Mouse (Mus musculus) ES-Bruce4 (cell line): ENCODE data around the gene Dnah3. TPM values are rescaled to one million over a fixed set of nuclear protein-coding genes. Genes with fewer than 3 reads are reported as not detected.

ENCODE experiments used
- H3K27ac ChIP-seq: 2 replicates; pipeline ENCODE4 v1.5.1; 2012; ENCODE audit warnings: low read length, inconsistent platforms; ENCODE audit not compliant: insufficient read depth
- H3K27me3 ChIP-seq: 2 replicates; pipeline ENCODE4 v1.6.1; 2012; ENCODE audit warnings: mild to moderate bottlenecking, low read length, inconsistent platforms; ENCODE audit not compliant: control insufficient read depth, poor library complexity, insufficient read depth, severe bottlenecking
- H3K36me3 ChIP-seq: 2 replicates; pipeline ENCODE4 v1.6.1; 2012; ENCODE audit warnings: inconsistent platforms, mild to moderate bottlenecking, low read length, moderate library complexity; ENCODE audit not compliant: control insufficient read depth, poor library complexity, insufficient read depth, severe bottlenecking
- H3K4me1 ChIP-seq: one replicate; pipeline ENCODE4 v1.8.1; 2011; ENCODE audit warnings: low read length; ENCODE audit not compliant: control insufficient read depth, insufficient read depth
- H3K4me3 ChIP-seq: 2 replicates; pipeline ENCODE4 v1.5.1; 2011; ENCODE audit warnings: low read depth, mild to moderate bottlenecking, low read length
- H3K9ac ChIP-seq: 2 replicates; pipeline ENCODE4 v1.6.1; 2012; ENCODE audit warnings: low read depth, mild to moderate bottlenecking, inconsistent platforms; ENCODE audit not compliant: poor library complexity, severe bottlenecking
- H3K9me3 ChIP-seq: replicated peaks from 2 replicates; pipeline ENCODE4 v1.6.1; 2012; ENCODE audit warnings: mild to moderate bottlenecking, low read length, inconsistent platforms; ENCODE audit not compliant: control insufficient read depth, poor library complexity, insufficient read depth, severe bottlenecking
- CTCF ChIP-seq: IDR thresholded peaks from one replicate; pipeline ENCODE4 v1.8.1; 2011; ENCODE audit warnings: low read depth, low read length
- EP300 ChIP-seq: IDR thresholded peaks from 2 replicates; pipeline ENCODE4 v1.6.1; 2011; ENCODE audit warnings: low read depth, low read length; ENCODE audit not compliant: insufficient read depth
- POLR2A ChIP-seq: IDR thresholded peaks from one replicate; pipeline ENCODE4 v1.8.1; 2011; ENCODE audit warnings: low read length; ENCODE audit not compliant: insufficient read depth
- polyA plus RNA-seq: library from polyadenylated mRNA; stranded (reverse); fragments of >200 nt; gene quantifications from 2 replicates; pipeline ENCODE4 v1.2.4, GENCODE M21; 2011; ENCODE audit warnings: low read depth; ENCODE audit not compliant: missing spikeins, insufficient read depth, insufficient read length

Dnah3 gene
- polyA plus RNA-seq, 1 experiment, result not detected

GRCm38 (mm10) chr7:120080177-120080576 is 14.9 kb downstream of the Dnah3 start:
- H3K27ac ChIP-seq, result no peak overlapping the region
- no peaks in the 10 kb centered on the region for H3K9me3 ChIP-seq
- no peaks in the 10 kb centered on the region for H3K27me3 ChIP-seq
- H3K4me3 ChIP-seq, result no peak overlapping the region
- no peak for TF ChIP-seq EP300
- no peak overlapping the region for H3K9ac ChIP-seq
- H3K4me1 ChIP-seq, result no peaks in the 10 kb centered on the region
- no peaks in the 10 kb centered on the region for H3K36me3 ChIP-seq

DNA sequence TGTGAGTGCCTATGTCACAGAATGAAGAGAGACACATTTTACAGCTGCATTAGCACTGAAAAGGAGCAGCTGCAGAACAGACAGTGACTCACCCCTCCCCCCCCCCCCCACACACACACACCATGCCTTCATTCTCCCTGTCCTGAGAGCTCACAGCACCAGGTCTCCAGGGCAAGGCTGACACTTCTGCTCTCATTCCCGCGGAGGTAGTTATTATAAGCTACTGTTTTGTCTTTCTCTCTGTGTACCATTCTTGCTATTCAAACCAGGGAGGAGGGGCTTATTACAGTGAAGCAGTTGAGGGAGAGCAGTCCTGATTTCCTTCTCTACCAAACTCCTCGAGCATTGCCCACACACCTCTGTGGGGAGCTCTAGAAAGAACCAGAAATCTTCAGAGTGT is 25.9 kb downstream of the Dnah3 start:
- H3K27ac ChIP-seq, result no peak overlapping the region
- no peak overlapping the region for H3K4me3 ChIP-seq
- H3K4me1 ChIP-seq, result no peaks in the 10 kb centered on the region
- H3K9me3 ChIP-seq, result no peaks in the 10 kb centered on the region
- TF ChIP-seq CTCF (no peak), POLR2A (no peak), EP300 (no peak)
- H3K36me3 ChIP-seq, result no peaks in the 10 kb centered on the region
- H3K27me3 ChIP-seq, result no peaks in the 10 kb centered on the region
- no peak overlapping the region for H3K9ac ChIP-seq

DNA sequence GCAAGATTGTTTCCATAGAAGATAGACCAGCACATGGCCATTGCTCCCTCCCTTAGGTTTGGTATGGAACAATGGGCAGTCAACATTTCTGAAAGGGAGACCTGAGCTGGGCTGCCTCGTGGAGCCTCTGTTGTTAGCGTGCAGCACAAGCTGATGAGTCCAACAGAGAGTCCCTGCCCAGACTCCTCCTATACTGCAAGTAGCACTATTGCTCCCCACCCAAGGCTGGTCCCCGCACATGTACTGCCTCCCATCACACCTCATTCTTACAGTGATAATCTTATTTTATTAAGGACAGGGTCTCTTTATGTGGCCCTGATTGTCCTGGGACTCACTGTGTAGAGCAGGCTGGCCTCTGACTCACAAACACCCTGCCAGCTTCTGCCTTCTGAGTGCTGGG is 27.0 kb downstream of the Dnah3 start:
- H3K9ac ChIP-seq, result no peak overlapping the region
- no peak overlapping the region for H3K4me3 ChIP-seq
- H3K9me3 ChIP-seq, result no peaks in the 10 kb centered on the region
- TF ChIP-seq CTCF (no peak), POLR2A (no peak), EP300 (no peak)
- no peaks in the 10 kb centered on the region for H3K36me3 ChIP-seq
- H3K27ac ChIP-seq, result no peak overlapping the region
- H3K27me3 ChIP-seq, result no peaks in the 10 kb centered on the region
- no peaks in the 10 kb centered on the region for H3K4me1 ChIP-seq

DNA sequence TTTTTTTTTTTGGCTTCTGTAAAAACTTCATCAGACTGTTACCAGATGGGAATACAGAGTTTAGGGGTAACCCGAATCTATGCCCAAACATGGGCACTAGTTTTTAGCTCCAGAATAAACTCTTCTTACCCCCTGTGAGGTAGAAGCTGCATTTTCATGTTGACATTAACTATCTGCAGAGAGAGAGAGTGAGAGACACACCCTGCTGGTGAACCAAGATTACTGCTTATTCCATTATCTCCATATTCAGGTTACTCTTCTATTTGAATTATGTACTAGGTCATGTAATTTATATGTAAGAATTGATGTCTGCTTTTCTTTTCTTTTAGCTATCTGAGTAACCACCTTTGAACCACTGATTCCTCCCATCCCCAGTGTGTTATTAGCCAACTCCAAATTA is 31.0 kb downstream of the Dnah3 start:
- no peak overlapping the region for H3K4me3 ChIP-seq
- H3K27me3 ChIP-seq, result no peaks in the 10 kb centered on the region
- no peaks in the 10 kb centered on the region for H3K36me3 ChIP-seq
- H3K9ac ChIP-seq, result no peak overlapping the region
- H3K27ac ChIP-seq, result no peak overlapping the region
- TF ChIP-seq POLR2A (no peak), EP300 (no peak)
- no peaks in the 10 kb centered on the region for H3K9me3 ChIP-seq
- H3K4me1 ChIP-seq, result no peaks in the 10 kb centered on the region

- no peaks in the 10 kb centered on the region for H3K9me3 ChIP-seq
- H3K27me3 ChIP-seq, result no peaks in the 10 kb centered on the region
- H3K4me3 ChIP-seq, result no peak overlapping the region
- TF ChIP-seq EP300 (no peak), CTCF (no peak), POLR2A (no peak)
- no peak overlapping the region for H3K9ac ChIP-seq
- no peaks in the 10 kb centered on the region for H3K36me3 ChIP-seq
- no peak overlapping the region for H3K27ac ChIP-seq
- no peaks in the 10 kb centered on the region for H3K4me1 ChIP-seq
These were observed 39.6 kb downstream of the Dnah3 start for GRCm38 (mm10) chr7:120055479-120055878.

DNA sequence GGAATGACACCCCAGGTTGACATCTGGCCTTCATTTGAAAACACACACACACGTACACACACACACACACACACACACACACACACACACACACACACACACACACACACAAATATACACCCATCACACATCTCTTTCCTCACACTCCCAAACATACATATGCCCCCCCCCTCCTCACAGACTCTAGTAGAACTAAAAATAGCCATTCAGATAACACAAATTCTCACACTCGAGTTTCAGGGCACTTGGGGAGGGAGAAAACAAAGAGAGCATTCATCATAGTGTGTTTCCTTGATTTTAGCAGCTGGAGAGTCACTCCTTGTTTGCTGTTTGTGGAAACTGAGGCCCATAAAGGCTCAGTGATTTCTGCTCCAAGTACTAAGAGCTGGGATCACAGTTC is 41.1 kb downstream of the Dnah3 start:
- TF ChIP-seq EP300, result no peak
- TF ChIP-seq POLR2A, result no peak
- no peak for TF ChIP-seq CTCF
- Histone ChIP-seq H3K36me3 (no peaks in the 10 kb centered on the region), H3K9ac (no peak overlapping the region), H3K9me3 (no peaks in the 10 kb centered on the region), H3K27ac (no peak overlapping the region), H3K4me3 (no peak overlapping the region), H3K4me1 (no peaks in the 10 kb centered on the region), H3K27me3 (no peaks in the 10 kb centered on the region)
